Mouse (Mus musculus) midbrain, embryonic 16.5 days (tissue): ENCODE data around the gene Ncoa1. TPM values are rescaled to one million over a fixed set of nuclear protein-coding genes. Genes with fewer than 3 reads are reported as not detected.

Experiments used
- ATAC-seq: fragments of 200-750 bp; cut with Nextera tagmentation; 2 replicates; pipeline ENCODE4 v1.8.0; 2017; ENCODE audit warnings: moderate TSS enrichment
- H3K27ac ChIP-seq: fragments of 300-500 bp; sonication (generic); 2 replicates; pipeline ENCODE4 v1.5.1; 2014; ENCODE audit warnings: mild to moderate bottlenecking, low read length, mixed read lengths
- H3K27me3 ChIP-seq: fragments of 300-500 bp; sonication (generic); 2 replicates; pipeline ENCODE4 v1.6.1; 2014; ENCODE audit warnings: low read depth, low read length, mixed read lengths; ENCODE audit not compliant: control insufficient read depth, insufficient read depth
- H3K36me3 ChIP-seq: fragments of 300-500 bp; sonication (generic); 2 replicates; pipeline ENCODE4 v1.6.1; 2014; ENCODE audit warnings: mild to moderate bottlenecking, low read length, moderate library complexity, mixed read lengths; ENCODE audit not compliant: control insufficient read depth, insufficient read depth
- H3K4me1 ChIP-seq: fragments of 300-500 bp; sonication (generic); 2 replicates; pipeline ENCODE4 v1.6.1; 2014; ENCODE audit warnings: mild to moderate bottlenecking, low read length, mixed read lengths; ENCODE audit not compliant: control insufficient read depth, insufficient read depth
- H3K4me2 ChIP-seq: fragments of 300-500 bp; sonication (generic); 2 replicates; pipeline ENCODE4 v1.6.1; 2014; ENCODE audit warnings: mild to moderate bottlenecking, low read length, mixed read lengths
- H3K4me3 ChIP-seq: fragments of 300-500 bp; sonication (generic); 2 replicates; pipeline ENCODE4 v1.5.1; 2014; ENCODE audit warnings: low read depth, mild to moderate bottlenecking, low read length, moderate library complexity, mixed read lengths
- H3K9ac ChIP-seq: fragments of 300-500 bp; sonication (generic); 2 replicates; pipeline ENCODE4 v1.6.1; 2014; ENCODE audit warnings: low read depth, low read length, mixed read lengths
- H3K9me3 ChIP-seq: fragments of 300-500 bp; sonication (generic); replicated peaks from 2 replicates; pipeline ENCODE4 v1.6.1; 2014; ENCODE audit warnings: mild to moderate bottlenecking, low read length, mixed read lengths; ENCODE audit not compliant: control insufficient read depth, poor library complexity, severe bottlenecking
- WGBS: fragments of 180-500 bp; shearing (Covaris S2); extraction: QIAGEN DNeasy Blood & Tissue Kit; methylation state at CpG from one replicate; pipeline ENCODE4 v1.1.7; 2014; 5-methylcytosine and 5-hydroxymethylcytosine counted together
- polyA plus RNA-seq: library from polyadenylated mRNA; unstranded; fragments of >200 nt; fragmentation: Nextera tagmentation; extraction: Ambion mirVana; gene quantifications from 2 replicates; pipeline ENCODE4 v1.2.1, GENCODE M21; 2015

Gene Ncoa1
- polyA plus RNA-seq, 1 experiment from 2014 or later = 10.9 TPM

- WGBS = 89% methylated on average over 2 of the region's 2 CpGs
- Histone ChIP-seq H3K36me3 (no peaks in the 10 kb centered on the region), H3K27me3 (no peaks in the 10 kb centered on the region), H3K4me2 (no peak overlapping the region), H3K4me3 (no peak overlapping the region), H3K9me3 (no peaks in the 10 kb centered on the region), H3K9ac (no peak overlapping the region), H3K27ac (no peak overlapping the region), H3K4me1 (no peaks in the 10 kb centered on the region)
- ATAC-seq = no peak
These were observed 43.4 kb downstream of the Ncoa1 start for GRCm38 (mm10) chr12:4433549-4433948.

- WGBS = 92% methylated on average over 5 of the region's 5 CpGs
- Histone ChIP-seq H3K4me2 (no peak overlapping the region), H3K27me3 (no peaks in the 10 kb centered on the region), H3K4me3 (no peak overlapping the region), H3K9ac (no peak overlapping the region), H3K4me1 (no peaks in the 10 kb centered on the region), H3K9me3 (no peaks in the 10 kb centered on the region), H3K36me3 (no peaks in the 10 kb centered on the region), H3K27ac (no peak overlapping the region)
- no peak for ATAC-seq
These were observed 45.0 kb downstream of the Ncoa1 start for GRCm38 (mm10) chr12:4431978-4432377.

GRCm38 (mm10) chr12:4430061-4430825 lies 46.7 kb downstream of the Ncoa1 start:
- no peak overlapping the region for H3K27ac ChIP-seq
- ATAC-seq = no peak

GRCm38 (mm10) chr12:4418824-4419223 lies 58.2 kb downstream of the Ncoa1 start:
- Histone ChIP-seq H3K36me3 (no peaks in the 10 kb centered on the region), H3K27me3 (no peaks in the 10 kb centered on the region), H3K9ac (no peak overlapping the region), H3K27ac (no peak overlapping the region), H3K9me3 (no peaks in the 10 kb centered on the region), H3K4me2 (no peak overlapping the region), H3K4me1 (no peaks in the 10 kb centered on the region), H3K4me3 (no peak overlapping the region)
- WGBS = 93% methylated on average over 4 of the region's 4 CpGs
- ATAC-seq = no peak

More at GRCm38 (mm10) chr12:4430061-4430825, 46.7 kb downstream of the Ncoa1 start:
- H3K9ac ChIP-seq = no peak overlapping the region
- 79% methylated on average over 3 of the region's 3 CpGs for WGBS
- H3K4me3 ChIP-seq = no peak overlapping the region
- no peaks in the 10 kb centered on the region for H3K4me1 ChIP-seq
- no peaks in the 10 kb centered on the region for H3K9me3 ChIP-seq
- no peak overlapping the region for H3K4me2 ChIP-seq
- H3K27me3 ChIP-seq = no peaks in the 10 kb centered on the region
- H3K36me3 ChIP-seq = no peaks in the 10 kb centered on the region

- H3K27me3 ChIP-seq = no peaks in the 10 kb centered on the region
- H3K9me3 ChIP-seq = no peaks in the 10 kb centered on the region
- ATAC-seq = no peak
- no peaks in the 10 kb centered on the region for H3K36me3 ChIP-seq
- no peak overlapping the region for H3K4me2 ChIP-seq
- H3K4me3 ChIP-seq = no peak overlapping the region
- 78% methylated on average over 3 of the region's 3 CpGs for WGBS
- no peak overlapping the region for H3K27ac ChIP-seq
- no peak overlapping the region for H3K9ac ChIP-seq
- no peaks in the 10 kb centered on the region for H3K4me1 ChIP-seq
These were observed 59.2 kb downstream of the Ncoa1 start for GRCm38 (mm10) chr12:4417626-4418263.

- Histone ChIP-seq H3K36me3 (no peaks in the 10 kb centered on the region), H3K9me3 (no peaks in the 10 kb centered on the region), H3K4me1 (no peaks in the 10 kb centered on the region), H3K9ac (no peak overlapping the region), H3K27ac (no peak overlapping the region), H3K4me2 (no peak overlapping the region), H3K4me3 (no peak overlapping the region), H3K27me3 (no peaks in the 10 kb centered on the region)
- 67% methylated on average over 2 of the region's 2 CpGs for WGBS
- ATAC-seq = no peak
These were observed 69.9 kb downstream of the Ncoa1 start for GRCm38 (mm10) chr12:4407085-4407484.

- WGBS = 77% methylated on average over 3 of the region's 3 CpGs
- no peak for ATAC-seq
These were observed 70.8 kb downstream of the Ncoa1 start for GRCm38 (mm10) chr12:4406155-4406554.

GRCm38 (mm10) chr12:4403206-4403605 lies 73.8 kb downstream of the Ncoa1 start:
- Histone ChIP-seq H3K36me3 (no peaks in the 10 kb centered on the region), H3K9me3 (no peaks in the 10 kb centered on the region), H3K9ac (no peak overlapping the region), H3K4me3 (no peak overlapping the region), H3K4me1 (no peaks in the 10 kb centered on the region), H3K4me2 (no peak overlapping the region), H3K27ac (no peak overlapping the region), H3K27me3 (no peaks in the 10 kb centered on the region)
- 69% methylated on average over 4 of the region's 4 CpGs for WGBS
- ATAC-seq = no peak

More at GRCm38 (mm10) chr12:4406155-4406554, 70.8 kb downstream of the Ncoa1 start:
- no peak overlapping the region for H3K27ac ChIP-seq
- no peaks in the 10 kb centered on the region for H3K27me3 ChIP-seq
- no peaks in the 10 kb centered on the region for H3K9me3 ChIP-seq
- H3K4me2 ChIP-seq = no peak overlapping the region
- no peak overlapping the region for H3K9ac ChIP-seq
- H3K4me3 ChIP-seq = no peak overlapping the region
- H3K4me1 ChIP-seq = no peaks in the 10 kb centered on the region
- no peaks in the 10 kb centered on the region for H3K36me3 ChIP-seq

- H3K4me2 ChIP-seq = no peak overlapping the region
- no peaks in the 10 kb centered on the region for H3K36me3 ChIP-seq
- H3K27ac ChIP-seq = no peak overlapping the region
- no peaks in the 10 kb centered on the region for H3K9me3 ChIP-seq
- H3K27me3 ChIP-seq = no peaks in the 10 kb centered on the region
- no peak overlapping the region for H3K4me3 ChIP-seq
- 65% methylated on average over 7 of the region's 7 CpGs for WGBS
- H3K4me1 ChIP-seq = no peaks in the 10 kb centered on the region
- no peak for ATAC-seq
- H3K9ac ChIP-seq = no peak overlapping the region
These were observed 80.8 kb downstream of the Ncoa1 start for GRCm38 (mm10) chr12:4396221-4396620.
